Mouse (Mus musculus): ENCODE data around the gene Tmem174. TPM values are rescaled to one million over a fixed set of nuclear protein-coding genes. Genes with fewer than 3 reads are reported as not detected.
A peak's percentile ranks its signal among the peaks of the same experiment; 100 is the strongest.

The Tmem174 gene
- total and polyA plus RNA-seq, 2 experiments from 2014 or later: not detected

DNA sequence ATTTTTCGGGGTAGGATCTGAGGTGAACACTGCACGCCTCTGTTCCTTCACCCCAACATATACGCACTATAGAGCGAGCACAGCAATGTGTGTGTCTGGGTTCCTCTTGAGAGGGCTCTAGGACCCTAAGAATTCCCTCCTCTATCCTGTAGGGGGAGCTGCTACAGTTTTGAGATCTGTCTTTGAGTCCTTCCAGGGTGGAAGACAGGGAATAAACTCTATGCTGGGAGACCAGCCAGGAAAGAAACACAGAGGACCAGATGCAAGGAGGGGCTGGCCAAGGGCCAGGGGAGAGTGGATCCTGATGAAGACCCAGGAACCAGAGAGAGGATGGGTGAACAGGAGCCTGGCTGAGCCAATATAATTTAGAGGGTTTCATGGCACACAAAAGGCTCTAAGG, 40.5 kb downstream of the Tmem174 start:
- H3K4me3 ChIP-seq (ENCODE audit: low read depth, low read length): no peak overlapping the region
- no peaks in the 10 kb centered on the region for H3K36me3 ChIP-seq (ENCODE audit: insufficient read depth, low read length)
- H3K9me3 ChIP-seq (ENCODE audit: low read length): no peaks in the 10 kb centered on the region
- ATAC-seq (ENCODE audit: low FRiP score) (no peak), DNase-seq (ENCODE audit: low spot score) (peak; percentile 60)
- TF ChIP-seq CTCF (IDR thresholded peaks at IDR 0.05): peak; percentile 52
- H3K27me3 ChIP-seq (ENCODE audit: insufficient read depth, low read length): peaks cover under 1% of the 10 kb centered on the region; the same call in 1 of the 2 replicates
- no peak overlapping the region for H3K9ac ChIP-seq (replicated peaks; ENCODE audit: low read length, poor library complexity, severe bottlenecking)
- H3K27ac ChIP-seq (ENCODE audit: low read depth, low read length): no peak overlapping the region
- 96% methylated on average over 4 of the region's 4 CpGs for WGBS
- no peak overlapping the region for H3K4me2 ChIP-seq (ENCODE audit: low read depth, low read length, poor library complexity, severe bottlenecking)
- H3K4me1 ChIP-seq (ENCODE audit: insufficient read depth, low read length): no peaks in the 10 kb centered on the region

DNA sequence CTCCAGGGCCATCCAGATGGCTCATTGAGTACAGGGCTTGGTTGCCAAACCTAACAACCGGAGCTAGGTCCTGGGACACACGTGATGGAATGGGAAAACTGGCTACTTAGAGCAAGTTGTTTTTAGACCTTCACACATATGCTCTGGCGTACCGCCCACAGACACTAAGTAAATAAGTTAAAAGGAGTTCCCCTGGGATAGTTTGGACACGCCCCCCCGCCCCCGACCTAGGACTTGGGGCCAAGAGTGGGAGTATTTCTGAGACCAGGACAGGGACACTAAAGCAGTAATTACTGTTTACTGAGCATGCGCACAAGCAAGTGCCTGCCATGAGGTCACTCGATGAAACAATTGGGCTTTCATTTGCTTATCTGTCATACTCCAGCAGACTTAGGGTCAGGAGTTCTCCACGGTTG, 42.5 kb downstream of the Tmem174 start:
- ATAC-seq (ENCODE audit: low FRiP score) (no peak), DNase-seq (ENCODE audit: low spot score) (no peak)
- Histone ChIP-seq H3K27me3 (ENCODE audit: insufficient read depth, low read length) (0 out of 2 replicates have a peak, but pooled peaks cover 5% of the 10 kb centered on the region), H3K4me3 (ENCODE audit: low read depth, low read length) (no peak overlapping the region), H3K4me2 (ENCODE audit: low read depth, low read length, poor library complexity, severe bottlenecking) (no peak overlapping the region), H3K36me3 (ENCODE audit: insufficient read depth, low read length) (no peaks in the 10 kb centered on the region), H3K27ac (ENCODE audit: low read depth, low read length) (no peak overlapping the region), H3K9me3 (ENCODE audit: low read length) (no peaks in the 10 kb centered on the region), H3K9ac (replicated peaks; ENCODE audit: low read length, poor library complexity, severe bottlenecking) (no peak overlapping the region), H3K4me1 (ENCODE audit: insufficient read depth, low read length) (no peaks in the 10 kb centered on the region)
- WGBS: 66% methylated on average over 10 of the region's 10 CpGs
- no peak for TF ChIP-seq CTCF (IDR thresholded peaks at IDR 0.05)

DNA sequence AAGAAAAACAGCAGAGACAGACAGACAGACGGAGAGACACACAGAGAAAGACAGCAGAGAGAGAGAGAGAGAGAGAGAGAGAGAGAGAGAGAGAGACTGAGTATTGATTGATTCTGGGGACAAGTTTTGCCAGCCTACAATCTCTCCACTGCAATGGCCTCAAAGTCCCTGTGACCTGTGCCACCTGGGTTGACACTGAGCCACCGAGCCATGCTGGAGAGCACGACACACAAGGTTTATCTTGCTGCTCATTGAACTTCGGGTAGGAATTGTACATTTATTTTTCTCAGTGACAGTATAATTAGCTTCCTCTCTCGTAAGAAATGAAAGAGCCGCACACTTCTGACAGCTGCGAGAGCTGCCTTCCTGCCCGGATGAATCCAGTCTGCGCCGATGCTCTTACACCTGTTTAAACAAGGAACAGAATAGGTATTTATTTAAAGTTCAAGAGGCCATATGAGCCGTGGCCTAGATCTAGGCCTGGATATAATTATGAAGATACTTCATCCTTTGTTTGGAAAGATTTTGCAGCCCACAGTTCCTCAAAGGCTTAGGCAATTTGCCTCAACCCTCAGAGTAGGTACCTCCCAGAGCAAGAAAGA, 43.2 kb downstream of the Tmem174 start:
- peaks cover 12% of the 10 kb centered on the region for H3K27me3 ChIP-seq (ENCODE audit: insufficient read depth, low read length)
- ATAC-seq (ENCODE audit: low FRiP score) (no peak), DNase-seq (ENCODE audit: low spot score) (no peak)
- no peak overlapping the region for H3K9ac ChIP-seq (replicated peaks; ENCODE audit: low read length, poor library complexity, severe bottlenecking)
- H3K4me2 ChIP-seq (ENCODE audit: low read depth, low read length, poor library complexity, severe bottlenecking): no peak overlapping the region
- no peaks in the 10 kb centered on the region for H3K36me3 ChIP-seq (ENCODE audit: insufficient read depth, low read length)
- TF ChIP-seq CTCF (IDR thresholded peaks at IDR 0.05): no peak
- H3K27ac ChIP-seq (ENCODE audit: low read depth, low read length): no peak overlapping the region
- no peak overlapping the region for H3K4me3 ChIP-seq (ENCODE audit: low read depth, low read length)
- no peaks in the 10 kb centered on the region for H3K4me1 ChIP-seq (ENCODE audit: insufficient read depth, low read length)
- no peaks in the 10 kb centered on the region for H3K9me3 ChIP-seq (ENCODE audit: low read length)
- WGBS: 75% methylated on average over 11 of the region's 11 CpGs

DNA sequence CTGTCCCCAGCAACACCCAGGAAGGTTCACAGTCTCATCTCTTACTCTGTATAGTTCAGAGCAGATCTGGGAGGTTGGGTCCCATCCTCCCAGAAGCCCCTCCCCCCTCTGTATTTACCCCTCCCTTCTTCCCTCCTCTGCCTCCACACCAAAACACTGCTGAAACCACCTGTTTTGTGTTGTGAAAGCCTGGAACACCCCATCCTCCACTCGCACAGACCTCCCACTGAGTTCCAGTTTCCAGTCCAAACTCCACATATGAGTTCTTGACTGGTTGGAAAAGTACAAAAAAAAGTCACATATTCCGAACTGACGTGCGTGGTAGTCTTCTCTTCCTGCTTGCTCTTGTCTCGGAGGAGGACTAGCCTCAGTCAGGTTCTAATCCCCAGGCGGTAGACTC, 45.8 kb downstream of the Tmem174 start:
- no peak overlapping the region for H3K4me2 ChIP-seq (ENCODE audit: low read depth, low read length, poor library complexity, severe bottlenecking)
- H3K36me3 ChIP-seq (ENCODE audit: insufficient read depth, low read length): no peaks in the 10 kb centered on the region
- H3K9ac ChIP-seq (replicated peaks; ENCODE audit: low read length, poor library complexity, severe bottlenecking): no peak overlapping the region
- no peak overlapping the region for H3K27ac ChIP-seq (ENCODE audit: low read depth, low read length)
- 68% methylated on average over 6 of the region's 6 CpGs for WGBS
- ATAC-seq (ENCODE audit: low FRiP score): no peak
- no peak for DNase-seq (ENCODE audit: low spot score)
- no peak overlapping the region for H3K4me3 ChIP-seq (ENCODE audit: low read depth, low read length)
- H3K27me3 ChIP-seq (ENCODE audit: insufficient read depth, low read length): peaks cover 31% of the 10 kb centered on the region
- TF ChIP-seq CTCF (IDR thresholded peaks at IDR 0.05): no peak
- H3K9me3 ChIP-seq (ENCODE audit: low read length): no peaks in the 10 kb centered on the region
- H3K4me1 ChIP-seq (ENCODE audit: insufficient read depth, low read length): 0 out of 2 replicates have a peak, but pooled peaks cover 5% of the 10 kb centered on the region

DNA sequence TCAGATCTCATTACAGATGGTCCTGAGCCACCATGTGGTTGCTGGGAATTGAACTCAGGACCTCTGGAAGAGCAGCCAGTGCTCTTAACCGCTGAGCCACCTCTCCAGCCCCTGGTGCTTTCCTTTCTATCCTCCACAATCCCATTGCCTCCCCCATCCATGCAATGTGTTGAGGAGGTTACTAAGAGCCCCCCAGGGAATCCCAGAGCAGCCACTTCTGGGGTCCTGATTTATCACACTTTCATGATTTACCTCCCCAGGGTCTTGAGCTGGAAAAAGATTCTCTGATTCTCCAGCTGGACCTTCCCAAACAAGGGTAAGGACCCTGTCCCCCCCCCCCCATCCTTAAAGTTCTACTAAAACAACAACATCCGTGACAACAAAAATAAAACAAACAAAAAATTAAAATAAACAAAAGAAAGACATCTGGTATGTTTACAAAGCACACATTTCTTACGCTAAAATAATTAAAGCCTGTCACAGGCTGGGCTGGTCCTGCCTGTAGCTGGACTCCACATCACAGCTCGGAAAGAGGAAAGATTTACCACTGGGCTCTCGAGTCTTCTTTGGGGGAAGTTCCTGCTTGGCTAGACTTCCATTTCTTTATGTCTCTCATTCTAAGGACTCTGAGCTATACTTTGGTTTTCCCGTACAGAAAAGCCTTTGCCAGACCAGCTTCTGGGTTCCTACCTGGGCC, 46.4 kb downstream of the Tmem174 start:
- Histone ChIP-seq H3K27me3 (ENCODE audit: insufficient read depth, low read length) (peaks cover 35% of the 10 kb centered on the region), H3K4me2 (ENCODE audit: low read depth, low read length, poor library complexity, severe bottlenecking) (no peak overlapping the region), H3K27ac (ENCODE audit: low read depth, low read length) (no peak overlapping the region), H3K9ac (replicated peaks; ENCODE audit: low read length, poor library complexity, severe bottlenecking) (no peak overlapping the region), H3K9me3 (ENCODE audit: low read length) (no peaks in the 10 kb centered on the region), H3K4me3 (ENCODE audit: low read depth, low read length) (no peak overlapping the region), H3K4me1 (ENCODE audit: insufficient read depth, low read length) (0 out of 2 replicates have a peak, but pooled peaks cover 5% of the 10 kb centered on the region), H3K36me3 (ENCODE audit: insufficient read depth, low read length) (no peaks in the 10 kb centered on the region)
- TF ChIP-seq CTCF (IDR thresholded peaks at IDR 0.05): no peak
- no peak for DNase-seq (ENCODE audit: low spot score)
- 78% methylated on average over 6 of the region's 6 CpGs for WGBS
- no peak for ATAC-seq (ENCODE audit: low FRiP score)

DNA sequence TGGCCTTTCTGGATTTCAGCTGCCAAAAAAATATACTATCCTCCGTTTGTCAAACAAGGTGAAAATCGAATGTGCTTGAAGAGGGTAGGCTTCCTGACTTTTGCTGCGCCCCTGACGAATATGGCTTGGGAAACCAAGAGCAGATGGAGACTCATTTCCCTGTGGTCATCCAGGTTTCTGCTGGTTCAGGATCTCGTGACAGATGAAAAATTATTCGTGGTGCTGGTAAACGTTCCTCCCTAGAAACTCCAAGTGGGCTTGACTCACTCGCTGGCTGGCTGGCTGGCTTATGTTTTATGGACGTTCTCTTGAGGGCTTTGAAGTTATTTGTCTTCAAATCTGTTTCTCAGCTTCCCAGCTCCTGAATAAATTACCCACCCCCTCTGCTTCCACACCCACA, 47.6 kb downstream of the Tmem174 start:
- Histone ChIP-seq H3K27me3 (ENCODE audit: insufficient read depth, low read length) (peaks cover 47% of the 10 kb centered on the region), H3K27ac (ENCODE audit: low read depth, low read length) (no peak overlapping the region), H3K4me3 (ENCODE audit: low read depth, low read length) (no peak overlapping the region), H3K36me3 (ENCODE audit: insufficient read depth, low read length) (no peaks in the 10 kb centered on the region), H3K4me2 (ENCODE audit: low read depth, low read length, poor library complexity, severe bottlenecking) (peak overlapping the region; percentile 72; the same call in 1 of the 2 replicates), H3K9ac (replicated peaks; ENCODE audit: low read length, poor library complexity, severe bottlenecking) (no peak overlapping the region), H3K4me1 (ENCODE audit: insufficient read depth, low read length) (0 out of 2 replicates have a peak, but pooled peaks cover 5% of the 10 kb centered on the region), H3K9me3 (ENCODE audit: low read length) (no peaks in the 10 kb centered on the region)
- DNase-seq (ENCODE audit: low spot score) (no peak), ATAC-seq (ENCODE audit: low FRiP score) (no peak)
- no peak for TF ChIP-seq CTCF (IDR thresholded peaks at IDR 0.05)
- whole genome bisulfite sequencing: 45% methylated on average over 9 of the region's 9 CpGs

All from midbrain, postnatal 0 days (tissue).